Mouse (Mus musculus) cortical plate, adult 2 months (tissue): Measurements from ENCODE around the gene Olig1.

Experiments
- CTCF ChIP-seq: fragments of 200-500 bp; IDR thresholded peaks from 2 replicates; pipeline ENCODE4 v1.5.1; 2011; ENCODE audit warnings: mild to moderate bottlenecking, control low read depth, low read length; ENCODE audit not compliant: insufficient read depth; ENCODE audit errors: extremely low read depth
- POLR2A ChIP-seq: fragments of 200-500 bp; IDR thresholded peaks from 2 replicates; pipeline ENCODE4 v1.6.1; 2011; ENCODE audit warnings: mild to moderate bottlenecking, low read length, control low read depth; ENCODE audit not compliant: insufficient read depth; ENCODE audit errors: extremely low read depth

DNA sequence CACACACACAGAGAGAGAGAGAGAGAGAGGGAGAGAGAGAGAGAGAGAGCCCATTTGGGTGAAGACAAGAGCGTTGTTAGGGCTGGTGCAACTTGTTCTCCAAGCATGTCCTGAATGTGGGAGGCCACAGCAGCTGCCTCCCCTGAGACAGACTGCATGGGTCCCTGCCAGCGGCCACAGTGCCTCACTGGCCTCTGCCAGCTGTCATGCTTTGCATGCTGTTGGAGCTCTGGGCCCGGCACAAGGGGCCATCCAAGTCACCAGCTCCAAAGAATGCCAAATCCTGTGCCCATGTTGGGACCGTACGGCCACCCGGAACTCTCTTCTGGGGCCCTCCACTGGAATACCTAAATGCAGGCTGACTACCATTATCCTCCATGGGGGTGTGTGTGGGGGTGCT, 3.6 kb upstream of the Olig1 start:
- no peak for TF ChIP-seq CTCF
- no peak for TF ChIP-seq POLR2A
